Mouse (Mus musculus): ENCODE data around the gene Tekt3. TPM values are rescaled to one million over a fixed set of nuclear protein-coding genes. Genes with fewer than 3 reads are reported as not detected.

The Tekt3 gene
- total RNA-seq, 2 experiments from 2014 or later, result not detected

DNA sequence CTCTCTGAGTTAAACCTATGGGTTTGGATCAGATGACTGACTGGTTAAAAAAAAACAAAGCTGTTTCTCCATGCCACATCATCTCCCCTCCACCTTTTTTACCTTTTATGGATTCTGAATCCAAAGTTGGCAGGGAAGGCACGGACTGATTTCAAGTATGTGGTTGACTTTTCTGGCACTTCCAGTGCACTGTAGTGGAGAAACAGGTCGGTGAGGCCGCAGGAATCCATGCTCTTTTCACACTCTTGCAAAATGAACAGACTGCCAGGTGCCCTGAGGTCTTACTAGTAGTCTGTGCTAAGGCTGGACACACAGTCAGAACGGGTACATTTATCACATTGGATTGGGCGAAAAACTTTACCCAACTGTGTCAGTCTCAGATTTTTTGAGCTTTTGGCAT, 80.9 kb downstream of the Tekt3 start:
- no peak for DNase-seq
- intact Hi-C loops (cut with DNase I), result no loop called here

DNA sequence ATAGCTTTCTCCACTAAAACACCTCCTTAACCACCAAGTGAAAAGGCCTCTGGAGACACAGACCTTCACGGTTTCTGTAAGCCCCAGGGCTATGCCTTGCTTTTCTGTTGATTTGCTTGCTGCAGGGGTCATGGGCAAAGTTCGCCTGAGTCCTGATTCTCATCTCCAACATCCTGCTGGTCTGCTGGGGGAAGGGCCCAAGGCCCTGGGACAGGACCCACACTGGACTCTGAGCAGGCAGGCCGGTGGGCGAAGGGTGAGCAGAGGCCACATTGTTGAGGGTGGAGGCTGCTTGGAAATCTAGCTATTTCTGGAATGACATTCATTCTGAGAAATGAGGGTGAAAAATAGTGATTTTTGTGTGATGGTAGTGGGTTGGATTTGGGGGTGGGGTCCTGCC, 81.4 kb downstream of the Tekt3 start:
- intact Hi-C loops (cut with DNase I), result no loop called here
- no peak for DNase-seq

GRCm38 (mm10) chr11:63143486-63143885, 82.0 kb downstream of the Tekt3 start:
- intact Hi-C loops (cut with DNase I), result no loop called here
- peak; percentile 68 to 71 for DNase-seq

Other genes with a start within 250 kb of the Tekt3 start
- gene Trim16, start 241.4 kb upstream of the Tekt3 start, total RNA-seq (2021), result 1 to 10 TPM; 8.2 to 9.4 TPM
- gene Fbxw10, start 214.6 kb upstream of the Tekt3 start, total RNA-seq (2021), result under 1 TPM; 0.26 to 0.27 TPM
- 10 to 100 TPM; 18.4 to 24.4 TPM for gene Tvp23b, start 182.2 kb upstream of the Tekt3 start, total RNA-seq (2021)
- not detected for gene Cdrt4, start 110.5 kb upstream of the Tekt3 start, total RNA-seq (2021)
- 100 to 1,000 TPM in 1 of 2 experiments, 10 to 100 TPM in 1; 81.7 to 120 TPM for gene Pmp22, start 67.3 kb downstream of the Tekt3 start, total RNA-seq (2021)